Mouse (Mus musculus): ENCODE data around the gene Tmem127. TPM values are rescaled to one million over a fixed set of nuclear protein-coding genes. Genes with fewer than 3 reads are reported as not detected.

Tmem127 gene
- polyA plus RNA-seq, 1 experiment, result 46.2 TPM

- no peak for TF ChIP-seq CTCF (IDR thresholded peaks at IDR 0.05; ENCODE audit: low read depth, low read length)
- TF ChIP-seq POLR2A (IDR thresholded peaks at IDR 0.05; ENCODE audit: borderline replicate concordance, low read depth, low read length), result no peak
- H3K4me1 ChIP-seq (ENCODE audit: control insufficient read depth, insufficient read depth, low read length), result peaks cover 4% of the 10 kb centered on the region; the same call in 1 of the 2 replicates
- H3K27ac ChIP-seq (ENCODE audit: insufficient read depth, low read depth, low read length), result no peak overlapping the region
- H3K4me3 ChIP-seq (ENCODE audit: insufficient read depth, low read length), result no peak overlapping the region
Measured at GRCm38 (mm10) chr2:127307179-127307578, 59.5 kb downstream of the Tmem127 start.

- Histone ChIP-seq H3K4me1 (ENCODE audit: control insufficient read depth, insufficient read depth, low read length) (peaks cover 4% of the 10 kb centered on the region; the same call in 1 of the 2 replicates), H3K27ac (ENCODE audit: insufficient read depth, low read depth, low read length) (no peak overlapping the region), H3K4me3 (ENCODE audit: insufficient read depth, low read length) (no peak overlapping the region)
- TF ChIP-seq POLR2A (IDR thresholded peaks at IDR 0.05; ENCODE audit: borderline replicate concordance, low read depth, low read length) (no peak), CTCF (IDR thresholded peaks at IDR 0.05; ENCODE audit: low read depth, low read length) (no peak)
Measured at GRCm38 (mm10) chr2:127308660-127309059, 61.0 kb downstream of the Tmem127 start.

- H3K4me3 ChIP-seq (ENCODE audit: insufficient read depth, low read length), result no peak overlapping the region
- no peak overlapping the region for H3K27ac ChIP-seq (ENCODE audit: insufficient read depth, low read depth, low read length)
- H3K4me1 ChIP-seq (ENCODE audit: control insufficient read depth, insufficient read depth, low read length), result peaks cover 4% of the 10 kb centered on the region; the same call in 1 of the 2 replicates
- TF ChIP-seq CTCF (IDR thresholded peaks at IDR 0.05; ENCODE audit: low read depth, low read length) (no peak), POLR2A (IDR thresholded peaks at IDR 0.05; ENCODE audit: borderline replicate concordance, low read depth, low read length) (no peak)
Measured at GRCm38 (mm10) chr2:127310246-127310645, 62.5 kb downstream of the Tmem127 start.

- TF ChIP-seq POLR2A (IDR thresholded peaks at IDR 0.05; ENCODE audit: borderline replicate concordance, low read depth, low read length) (no peak), CTCF (IDR thresholded peaks at IDR 0.05; ENCODE audit: low read depth, low read length) (no peak)
- Histone ChIP-seq H3K27ac (ENCODE audit: insufficient read depth, low read depth, low read length) (no peak overlapping the region), H3K4me1 (ENCODE audit: control insufficient read depth, insufficient read depth, low read length) (peaks cover 4% of the 10 kb centered on the region; the same call in 1 of the 2 replicates), H3K4me3 (ENCODE audit: insufficient read depth, low read length) (no peak overlapping the region)
Measured at GRCm38 (mm10) chr2:127310685-127311084, 63.0 kb downstream of the Tmem127 start.

Other genes with a start within 250 kb of the Tmem127 start
- gene Ap4e1, start 239.2 kb upstream of the Tmem127 start, polyA plus RNA-seq (2012; ENCODE audit: insufficient read depth, insufficient read length, missing spikeins), result 13.0 and 14.1 TPM in 2 replicates
- gene Blvra, start 177.2 kb upstream of the Tmem127 start, polyA plus RNA-seq (2012; ENCODE audit: insufficient read depth, insufficient read length, missing spikeins), result 215 and 227 TPM in 2 replicates
- gene Ncaph, start 114.0 kb upstream of the Tmem127 start, polyA plus RNA-seq (2012; ENCODE audit: insufficient read depth, insufficient read length, missing spikeins), result 32.5 and 33.3 TPM in 2 replicates
- 23.8 and 26.6 TPM in 2 replicates for gene Itpripl1, start 104.5 kb upstream of the Tmem127 start, polyA plus RNA-seq (2012; ENCODE audit: insufficient read depth, insufficient read length, missing spikeins)
- 1.9 and 2.0 TPM in 2 replicates for gene 1810024B03Rik, start 39.6 kb upstream of the Tmem127 start, polyA plus RNA-seq (2012; ENCODE audit: insufficient read depth, insufficient read length, missing spikeins)
- gene Snrnp200, start 39.5 kb upstream of the Tmem127 start, polyA plus RNA-seq (2012; ENCODE audit: insufficient read depth, insufficient read length, missing spikeins), result 34.6 and 44.1 TPM in 2 replicates
- gene Ciao1, start 92 bp upstream of the Tmem127 start, polyA plus RNA-seq (2012; ENCODE audit: insufficient read depth, insufficient read length, missing spikeins), result 44.6 and 48.8 TPM in 2 replicates
- gene Stard7, start 22.3 kb downstream of the Tmem127 start, polyA plus RNA-seq (2012; ENCODE audit: insufficient read depth, insufficient read length, missing spikeins), result 35.5 and 36.7 TPM in 2 replicates
- gene Dusp2, start 88.3 kb downstream of the Tmem127 start, polyA plus RNA-seq (2012; ENCODE audit: insufficient read depth, insufficient read length, missing spikeins), result 2.0 TPM in 2 replicates
- 0.59 TPM in 1 of 2 replicates, not detected in the other for gene Astl, start 90.7 kb downstream of the Tmem127 start, polyA plus RNA-seq (2012; ENCODE audit: insufficient read depth, insufficient read length, missing spikeins)
- 0.13 TPM in 1 of 2 replicates, not detected in the other for gene Adra2b, start 115.3 kb downstream of the Tmem127 start, polyA plus RNA-seq (2012; ENCODE audit: insufficient read depth, insufficient read length, missing spikeins)
- not detected in 2 replicates for gene Gpat2, start 177.3 kb downstream of the Tmem127 start, polyA plus RNA-seq (2012; ENCODE audit: insufficient read depth, insufficient read length, missing spikeins)
- 11.9 and 16.9 TPM in 2 replicates for gene Fahd2a, start 196.7 kb downstream of the Tmem127 start, polyA plus RNA-seq (2012; ENCODE audit: insufficient read depth, insufficient read length, missing spikeins)